Mouse (Mus musculus): ENCODE measurements around the gene Gm8212. TPM values are rescaled to one million over a fixed set of nuclear protein-coding genes. Genes with fewer than 3 reads are reported as not detected.
"Not testable (repeated sequence)": the region's sequence is repeated elsewhere in the genome, so short reads cannot be mapped to it uniquely, and the experiment has no call there.

Gene Gm8212
- not detected for total RNA-seq (2022)

DNA sequence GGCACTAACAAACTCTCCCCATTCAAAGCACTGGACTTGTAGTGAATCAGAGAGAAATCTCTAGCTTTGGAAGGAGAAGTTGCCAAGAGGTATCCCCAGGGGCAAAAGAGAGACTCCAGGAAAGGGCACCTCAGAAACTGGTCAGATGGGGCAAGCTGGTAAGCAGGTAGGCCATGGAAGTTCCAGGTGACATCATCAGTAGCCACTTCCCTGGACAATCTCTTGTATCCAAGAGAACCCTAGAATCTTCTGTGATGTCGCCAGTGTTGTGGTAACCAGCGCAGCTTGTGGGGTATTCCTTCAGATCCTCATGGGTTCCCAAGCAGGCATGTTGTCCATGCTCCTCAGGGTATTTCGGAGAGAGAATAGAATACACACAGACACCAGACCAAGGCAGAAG lies at the start of gene Gm8212:
Gene Gm8212, plus strand, starts transcription at position 301 of the 400 bp plus-strand sequence.
- not testable (repeated sequence) for DNase-seq (ENCODE audit: low spot score)

- DNase-seq (ENCODE audit: low spot score) = not testable (repeated sequence)
These were observed 15.7 kb downstream of the Gm8212 start, which contains the start of gene 4930503E14Rik for GRCm38 (mm10) chr14:44213154-44213553. TSS of gene 4930503E14Rik (minus strand) at chr14:44213254.

DNA sequence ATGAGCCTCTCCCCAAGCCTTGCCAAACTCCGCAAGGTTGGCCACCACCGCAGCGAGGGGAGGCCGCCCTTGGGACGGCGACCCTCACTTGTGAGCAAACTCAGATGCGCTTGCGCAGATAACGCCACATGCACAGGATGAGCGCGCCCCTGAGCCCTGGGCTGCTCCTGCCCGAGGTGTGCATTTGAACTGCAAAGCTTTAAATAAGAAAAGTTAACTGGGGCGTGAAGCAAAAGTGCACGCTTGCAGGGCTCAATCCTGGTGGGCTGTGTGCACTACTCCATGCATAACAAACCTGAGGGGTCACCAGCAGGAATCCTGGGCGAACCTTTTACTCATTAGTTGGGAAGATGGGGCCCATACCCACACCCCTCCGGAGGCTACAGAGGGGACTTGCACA lies 50.6 kb downstream of the Gm8212 start:
- DNase-seq (ENCODE audit: low spot score) = no peak

Other genes with a start within 250 kb of the Gm8212 start
- gene Ang5, start 240.6 kb upstream of the Gm8212 start, total RNA-seq (2022) = not detected
- not detected for gene Ang6, start 195.4 kb upstream of the Gm8212 start, total RNA-seq (2022)
- 1 to 10 TPM in 1 of 4 experiments, under 1 TPM in 2, not detected in 1; 0.52 to 1.8 (median 0.53) TPM for gene Ear2, start 95.0 kb upstream of the Gm8212 start, total RNA-seq (2022)
- gene Gm3327, start 73.8 kb upstream of the Gm8212 start, total RNA-seq (2022) = not detected
- not detected for gene 4930503E14Rik, start 15.6 kb downstream of the Gm8212 start, total RNA-seq (2022)
- gene Gm8220, start 87.9 kb downstream of the Gm8212 start, total RNA-seq (2022) = not detected
- gene Gm5930, start 140.9 kb downstream of the Gm8212 start, total RNA-seq (2022) = not detected
- not detected for gene Gm8229, start 167.7 kb downstream of the Gm8212 start, total RNA-seq (2022)
- gene Gm3371, start 213.0 kb downstream of the Gm8212 start, total RNA-seq (2022) = not detected
- not detected for gene Gm8232, start 236.0 kb downstream of the Gm8212 start, total RNA-seq (2022)

Data from heart, adult 8-10 months (tissue).